Mouse (Mus musculus): ENCODE data around the gene Lmtk2. TPM values are rescaled to one million over a fixed set of nuclear protein-coding genes. Genes with fewer than 3 reads are reported as not detected.

Lmtk2 gene
- polyA plus RNA-seq, 1 experiment from 2014 or later, result 3.8 TPM

GRCm38 (mm10) chr5:144070064-144070463 is 30.2 kb upstream of the Lmtk2 start:
- DNase-seq (ENCODE audit: low spot score) (no peak), ATAC-seq (ENCODE audit: low FRiP score, low TSS enrichment) (peak; percentile 20; the same call in 1 of the 2 replicates)
- H3K9me3 ChIP-seq (ENCODE audit: control insufficient read depth, low read length), result no peaks in the 10 kb centered on the region
- H3K27me3 ChIP-seq (ENCODE audit: control insufficient read depth, insufficient read depth, low read length), result no peaks in the 10 kb centered on the region
- WGBS, result 87% methylated on average over 1 of the region's 1 CpGs
- no peak overlapping the region for H3K27ac ChIP-seq (replicated peaks)
- H3K36me3 ChIP-seq (ENCODE audit: control insufficient read depth, insufficient read depth, low read length), result no peaks in the 10 kb centered on the region
- no peak overlapping the region for H3K9ac ChIP-seq (ENCODE audit: low read length)
- no peak overlapping the region for H3K4me2 ChIP-seq (replicated peaks; ENCODE audit: low read depth)
- TF ChIP-seq EP300 (optimal IDR thresholded peaks at IDR 0.05) (no peak), CTCF (IDR thresholded peaks at IDR 0.05; ENCODE audit: low read depth) (no peak)
- no peaks in the 10 kb centered on the region for H3K4me1 ChIP-seq (replicated peaks; ENCODE audit: control insufficient read depth, insufficient read depth)
- H3K4me3 ChIP-seq (ENCODE audit: low read depth, low read length), result no peak overlapping the region

GRCm38 (mm10) chr5:144071249-144071648 is 29.0 kb upstream of the Lmtk2 start:
- H3K9ac ChIP-seq (ENCODE audit: low read length), result no peak overlapping the region
- WGBS, result 25% methylated on average over 1 of the region's 1 CpGs

GRCm38 (mm10) chr5:144077541-144077940 is 22.7 kb upstream of the Lmtk2 start:
- no peak for DNase-seq (ENCODE audit: low spot score)
- no peaks in the 10 kb centered on the region for H3K9me3 ChIP-seq (ENCODE audit: control insufficient read depth, low read length)
- H3K4me1 ChIP-seq (replicated peaks; ENCODE audit: control insufficient read depth, insufficient read depth), result no peaks in the 10 kb centered on the region
- H3K4me3 ChIP-seq (ENCODE audit: low read depth, low read length), result no peak overlapping the region
- H3K36me3 ChIP-seq (ENCODE audit: control insufficient read depth, insufficient read depth, low read length), result no peaks in the 10 kb centered on the region
- H3K9ac ChIP-seq (ENCODE audit: low read length), result no peak overlapping the region
- no peak overlapping the region for H3K27ac ChIP-seq (replicated peaks)
- no peaks in the 10 kb centered on the region for H3K27me3 ChIP-seq (ENCODE audit: control insufficient read depth, insufficient read depth, low read length)
- no peak for ATAC-seq (ENCODE audit: low FRiP score, low TSS enrichment)
- TF ChIP-seq CTCF (IDR thresholded peaks at IDR 0.05; ENCODE audit: low read depth), result no peak
- TF ChIP-seq EP300 (optimal IDR thresholded peaks at IDR 0.05), result no peak
- H3K4me2 ChIP-seq (replicated peaks; ENCODE audit: low read depth), result no peak overlapping the region
- WGBS, result 56% methylated on average over 1 of the region's 1 CpGs

More at GRCm38 (mm10) chr5:144071249-144071648, 29.0 kb upstream of the Lmtk2 start:
- H3K9me3 ChIP-seq (ENCODE audit: control insufficient read depth, low read length), result no peaks in the 10 kb centered on the region
- TF ChIP-seq CTCF (IDR thresholded peaks at IDR 0.05; ENCODE audit: low read depth) (no peak), EP300 (optimal IDR thresholded peaks at IDR 0.05) (no peak)
- no peaks in the 10 kb centered on the region for H3K4me1 ChIP-seq (replicated peaks; ENCODE audit: control insufficient read depth, insufficient read depth)
- H3K36me3 ChIP-seq (ENCODE audit: control insufficient read depth, insufficient read depth, low read length), result no peaks in the 10 kb centered on the region
- H3K4me2 ChIP-seq (replicated peaks; ENCODE audit: low read depth), result no peak overlapping the region
- ATAC-seq (ENCODE audit: low FRiP score, low TSS enrichment) (no peak), DNase-seq (ENCODE audit: low spot score) (no peak)
- H3K4me3 ChIP-seq (ENCODE audit: low read depth, low read length), result no peak overlapping the region
- H3K27me3 ChIP-seq (ENCODE audit: control insufficient read depth, insufficient read depth, low read length), result no peaks in the 10 kb centered on the region
- H3K27ac ChIP-seq (replicated peaks), result no peak overlapping the region

DNA sequence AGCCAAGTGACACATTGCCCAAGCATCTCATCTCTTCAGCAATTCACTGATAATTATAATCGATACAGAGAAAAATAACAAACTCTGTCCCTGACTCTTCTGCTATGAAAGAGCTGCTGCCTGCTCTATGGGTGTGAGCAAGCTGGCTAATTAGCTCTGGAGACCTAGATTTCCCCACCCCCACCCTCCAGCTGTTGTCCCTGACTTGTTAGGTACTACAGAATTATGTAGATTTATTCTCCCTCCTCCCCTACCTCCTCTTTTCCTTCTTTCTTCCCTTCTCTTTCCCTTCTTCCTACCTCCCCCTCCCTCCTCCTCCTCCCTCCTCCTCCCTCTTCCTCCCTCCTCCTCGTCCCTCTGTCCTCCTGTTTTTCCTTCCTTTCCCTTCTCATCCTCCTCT is 19.4 kb upstream of the Lmtk2 start:
- Histone ChIP-seq H3K27ac (replicated peaks) (no peak overlapping the region), H3K27me3 (ENCODE audit: control insufficient read depth, insufficient read depth, low read length) (no peaks in the 10 kb centered on the region), H3K36me3 (ENCODE audit: control insufficient read depth, insufficient read depth, low read length) (no peaks in the 10 kb centered on the region), H3K4me2 (replicated peaks; ENCODE audit: low read depth) (no peak overlapping the region), H3K9ac (ENCODE audit: low read length) (no peak overlapping the region), H3K4me1 (replicated peaks; ENCODE audit: control insufficient read depth, insufficient read depth) (no peaks in the 10 kb centered on the region), H3K9me3 (ENCODE audit: control insufficient read depth, low read length) (no peaks in the 10 kb centered on the region), H3K4me3 (ENCODE audit: low read depth, low read length) (no peak overlapping the region)
- TF ChIP-seq EP300 (optimal IDR thresholded peaks at IDR 0.05), result no peak
- no peak for TF ChIP-seq CTCF (IDR thresholded peaks at IDR 0.05; ENCODE audit: low read depth)
- DNase-seq (ENCODE audit: low spot score), result no peak
- no peak for ATAC-seq (ENCODE audit: low FRiP score, low TSS enrichment)
- whole genome bisulfite sequencing, result 50% methylated on average over 2 of the region's 2 CpGs

GRCm38 (mm10) chr5:144082006-144082405 is 18.2 kb upstream of the Lmtk2 start:
- Histone ChIP-seq H3K4me3 (ENCODE audit: low read depth, low read length) (no peak overlapping the region), H3K4me1 (replicated peaks; ENCODE audit: control insufficient read depth, insufficient read depth) (no peaks in the 10 kb centered on the region), H3K9ac (ENCODE audit: low read length) (no peak overlapping the region), H3K27ac (replicated peaks) (no peak overlapping the region), H3K27me3 (ENCODE audit: control insufficient read depth, insufficient read depth, low read length) (no peaks in the 10 kb centered on the region), H3K36me3 (ENCODE audit: control insufficient read depth, insufficient read depth, low read length) (no peaks in the 10 kb centered on the region), H3K9me3 (ENCODE audit: control insufficient read depth, low read length) (no peaks in the 10 kb centered on the region), H3K4me2 (replicated peaks; ENCODE audit: low read depth) (no peak overlapping the region)
- 88% methylated on average over 5 of the region's 5 CpGs for WGBS
- DNase-seq (ENCODE audit: low spot score) (no peak), ATAC-seq (ENCODE audit: low FRiP score, low TSS enrichment) (no peak)
- TF ChIP-seq EP300 (optimal IDR thresholded peaks at IDR 0.05) (no peak), CTCF (IDR thresholded peaks at IDR 0.05; ENCODE audit: low read depth) (no peak)

- no peak overlapping the region for H3K27ac ChIP-seq (replicated peaks)
- WGBS, result 94% methylated on average over 2 of the region's 2 CpGs
- no peak overlapping the region for H3K9ac ChIP-seq (ENCODE audit: low read length)
- DNase-seq (ENCODE audit: low spot score), result no peak
- no peaks in the 10 kb centered on the region for H3K36me3 ChIP-seq (ENCODE audit: control insufficient read depth, insufficient read depth, low read length)
- no peak for ATAC-seq (ENCODE audit: low FRiP score, low TSS enrichment)
- H3K4me3 ChIP-seq (ENCODE audit: low read depth, low read length), result no peak overlapping the region
- no peak overlapping the region for H3K4me2 ChIP-seq (replicated peaks; ENCODE audit: low read depth)
- no peaks in the 10 kb centered on the region for H3K27me3 ChIP-seq (ENCODE audit: control insufficient read depth, insufficient read depth, low read length)
- TF ChIP-seq CTCF (IDR thresholded peaks at IDR 0.05; ENCODE audit: low read depth) (no peak), EP300 (optimal IDR thresholded peaks at IDR 0.05) (no peak)
- no peaks in the 10 kb centered on the region for H3K9me3 ChIP-seq (ENCODE audit: control insufficient read depth, low read length)
- no peaks in the 10 kb centered on the region for H3K4me1 ChIP-seq (replicated peaks; ENCODE audit: control insufficient read depth, insufficient read depth)
Observed at GRCm38 (mm10) chr5:144083521-144083920, 16.7 kb upstream of the Lmtk2 start.
